Comparison of ENCODE assay signal across 21 mouse cellular contexts in genomic region chr4:95603254-95603653, GRCm38 (mm10). TPM values are rescaled to one million over a fixed set of nuclear protein-coding genes. Genes with fewer than 3 reads are reported as not detected.
A peak's percentile ranks its signal among the peaks of the same experiment; 100 is the strongest.
DNase-seq lines count a peak whose midpoint lies in the region; ATAC-seq and TF ChIP-seq lines count a peak whose summit lies in the region.
"Had no signal": no experiment of that assay in that cellular context is flagged by ENCODE, and none has a peak within 500 bp of the region (broad histone marks: within the 10 kb centered on the region; RNA-seq: fewer than 3 reads in every experiment).

No protein-coding gene starts in this region.

- DNase-seq in kidney, adult 18-20 months: no peak
- no peak for DNase-seq in kidney, adult 9 months
- DNase-seq in kidney, postnatal 0 days (ENCODE audit: low spot score): peak; percentile 23
- DNase-seq: adrenal gland, adult 2 months; adrenal gland, adult 8-10 months; adrenal gland, postnatal 10 days; adrenal gland, postnatal 14 days; adrenal gland, postnatal 25 days; adrenal gland, postnatal 36 days; B cell, adult 2 months; cerebellum, adult 11 months; cerebellum, adult 11-12 months; cerebellum, adult 18-20 months had no signal

- no peak overlapping the region for H3K4me2 ChIP-seq in kidney, embryonic 14.5 days (replicated peaks; ENCODE audit: low read depth, low read length)
- H3K4me2 ChIP-seq in kidney, embryonic 15.5 days: no peak overlapping the region
- no peak overlapping the region for H3K4me2 ChIP-seq in kidney, postnatal 0 days (ENCODE audit: low read length)
- H3K4me2 ChIP-seq in kidney, embryonic 16.5 days (replicated peaks; ENCODE audit: low read depth, low read length): no peak overlapping the region

- no peak for TF ChIP-seq CTCF in kidney, postnatal 0 days (IDR thresholded peaks at IDR 0.05; ENCODE audit: low read depth)

- ATAC-seq in kidney, embryonic 14.5 days (ENCODE audit: low FRiP score, low TSS enrichment): 0 out of 2 replicates have a peak, but pooled peaks have one; percentile 62
- peak; percentile 71; the same call in 1 of the 2 replicates for ATAC-seq in kidney, embryonic 15.5 days (replicated peaks; ENCODE audit: low FRiP score)
- no peak for ATAC-seq in kidney, postnatal 0 days (replicated peaks; ENCODE audit: low FRiP score, low read depth)
- no peak for ATAC-seq in kidney, embryonic 16.5 days (ENCODE audit: low FRiP score, low TSS enrichment)
- ATAC-seq: activated CD4-positive, CD25-positive, alpha-beta regulatory T cell, adult 4 months; CD4-positive, CD25-positive, alpha-beta regulatory T cell, adult 4 months; Patski had no signal

- no peaks in the 10 kb centered on the region for H3K4me1 ChIP-seq in kidney, embryonic 14.5 days (ENCODE audit: control insufficient read depth, insufficient read depth, low read length)
- H3K4me1 ChIP-seq in kidney, embryonic 15.5 days: peaks cover 2% of the 10 kb centered on the region; the same call in 1 of the 2 replicates
- H3K4me1 ChIP-seq in kidney, postnatal 0 days (replicated peaks; ENCODE audit: insufficient read depth, low read length): 0 out of 2 replicates have a peak, but pooled peaks cover 5% of the 10 kb centered on the region
- peaks cover 3% of the 10 kb centered on the region; the same call in 1 of the 2 replicates for H3K4me1 ChIP-seq in kidney, embryonic 16.5 days (ENCODE audit: insufficient read depth, low read length)

- no peaks in the 10 kb centered on the region for H3K27me3 ChIP-seq in kidney, embryonic 14.5 days (ENCODE audit: control insufficient read depth, insufficient read depth, low read length)
- no peaks in the 10 kb centered on the region for H3K27me3 ChIP-seq in kidney, embryonic 15.5 days
- no peaks in the 10 kb centered on the region for H3K27me3 ChIP-seq in kidney, postnatal 0 days (ENCODE audit: insufficient read depth, low read length)
- no peaks in the 10 kb centered on the region for H3K27me3 ChIP-seq in kidney, embryonic 16.5 days (ENCODE audit: insufficient read depth, low read length)
- H3K27me3 ChIP-seq: CH12.LX, Patski had no signal

- WGBS in kidney, embryonic 14.5 days: 15% methylated on average over 1 of the region's 1 CpGs
- 28% methylated on average over 1 of the region's 1 CpGs for WGBS in kidney, embryonic 15.5 days
- 41% methylated on average over 1 of the region's 1 CpGs for WGBS in kidney, postnatal 0 days
- 32% methylated on average over 1 of the region's 1 CpGs for WGBS in kidney, embryonic 16.5 days

- H3K9ac ChIP-seq in kidney, embryonic 14.5 days (ENCODE audit: low read depth, low read length): no peak overlapping the region
- H3K9ac ChIP-seq in kidney, embryonic 15.5 days: no peak overlapping the region
- H3K9ac ChIP-seq in kidney, postnatal 0 days (ENCODE audit: low read depth, low read length): no peak overlapping the region
- no peak overlapping the region for H3K9ac ChIP-seq in kidney, embryonic 16.5 days (replicated peaks; ENCODE audit: low read length)

- no peak overlapping the region for H3K4me3 ChIP-seq in kidney, embryonic 14.5 days (ENCODE audit: low read length)
- no peak overlapping the region for H3K4me3 ChIP-seq in kidney, embryonic 15.5 days (replicated peaks)
- no peak overlapping the region for H3K4me3 ChIP-seq in kidney, postnatal 0 days (replicated peaks; ENCODE audit: low read depth, low read length)
- no peak overlapping the region for H3K4me3 ChIP-seq in kidney, embryonic 16.5 days (ENCODE audit: low read length)

- no peak overlapping the region for H3K27ac ChIP-seq in kidney, embryonic 14.5 days (ENCODE audit: low read depth, low read length)
- H3K27ac ChIP-seq in kidney, embryonic 15.5 days: no peak overlapping the region
- no peak overlapping the region for H3K27ac ChIP-seq in kidney, postnatal 0 days
- no peak overlapping the region for H3K27ac ChIP-seq in kidney, embryonic 16.5 days (ENCODE audit: low read length)

- H3K36me3 ChIP-seq in kidney, embryonic 14.5 days (ENCODE audit: control insufficient read depth, insufficient read depth, low read length): no peaks in the 10 kb centered on the region
- H3K36me3 ChIP-seq in kidney, embryonic 15.5 days: no peaks in the 10 kb centered on the region
- H3K36me3 ChIP-seq in kidney, postnatal 0 days (ENCODE audit: insufficient read depth, low read length): no peaks in the 10 kb centered on the region
- no peaks in the 10 kb centered on the region for H3K36me3 ChIP-seq in kidney, embryonic 16.5 days (ENCODE audit: insufficient read depth, low read length)
- H3K36me3 ChIP-seq: G1E had no signal

- no peaks in the 10 kb centered on the region for H3K9me3 ChIP-seq in kidney, embryonic 14.5 days (ENCODE audit: control insufficient read depth, low read length)
- no peaks in the 10 kb centered on the region for H3K9me3 ChIP-seq in kidney, embryonic 15.5 days (replicated peaks)
- H3K9me3 ChIP-seq in kidney, postnatal 0 days (replicated peaks; ENCODE audit: low read length): no peaks in the 10 kb centered on the region
- H3K9me3 ChIP-seq in kidney, embryonic 16.5 days (ENCODE audit: low read length): no peaks in the 10 kb centered on the region
- H3K9me3 ChIP-seq: G1E had no signal

RNA-seq across cellular contexts. Expression of gene Fggy, which starts 45.9 kb away (rescaled TPM):
- polyA plus RNA-seq in kidney, embryonic 14.5 days (2014; fragmentation: Nextera tagmentation; extraction: Ambion mirVana): 18.3 and 18.6 TPM in 2 replicates
- polyA plus RNA-seq in kidney, embryonic 15.5 days (2015; fragmentation: Nextera tagmentation; extraction: Ambion mirVana): 25.4 and 30.0 TPM in 2 replicates
- polyA plus RNA-seq in kidney, postnatal 0 days (2015; fragmentation: Nextera tagmentation; extraction: Ambion mirVana): 35.3 and 43.2 TPM in 2 replicates
- polyA plus RNA-seq in kidney, embryonic 16.5 days (2015; fragmentation: Nextera tagmentation; extraction: Ambion mirVana): 40.6 and 42.7 TPM in 2 replicates
- polyA plus RNA-seq: G1E had no signal

Comparison
In these comparisons a context has a peak if more than half of its experiments do, and no peak if none do; other contexts are left out.
1. ATAC-seq: peak in kidney, embryonic 14.5 days (single experiment) and kidney, embryonic 15.5 days (single experiment); none in kidney, postnatal 0 days (single experiment) and kidney, embryonic 16.5 days (single experiment).